Mouse (Mus musculus) heart, embryonic 13.5 days (tissue): Measurements from ENCODE around the gene Dock1. TPM values are rescaled to one million over a fixed set of nuclear protein-coding genes. Genes with fewer than 3 reads are reported as not detected.

Experiments
- ATAC-seq: fragments of 200-750 bp; cut with Nextera tagmentation; 2 replicates; pipeline ENCODE4 v1.8.0; 2017; ENCODE audit warnings: moderate TSS enrichment; ENCODE audit not compliant: insufficient number of reproducible peaks, low FRiP score, low TSS enrichment; ENCODE audit errors: extremely low read depth
- H3K27ac ChIP-seq: fragments of 300-500 bp; sonication (generic); replicated peaks from 2 replicates; pipeline ENCODE4 v1.5.1; 2015; ENCODE audit warnings: moderate library complexity, mild to moderate bottlenecking, inconsistent platforms
- H3K27me3 ChIP-seq: fragments of 300-500 bp; sonication (generic); replicated peaks from 2 replicates; pipeline ENCODE4 v1.6.1; 2015; ENCODE audit warnings: mild to moderate bottlenecking, inconsistent platforms
- H3K36me3 ChIP-seq: fragments of 300-500 bp; sonication (generic); 2 replicates; pipeline ENCODE4 v1.6.1; 2015; ENCODE audit warnings: mild to moderate bottlenecking, inconsistent platforms
- H3K4me1 ChIP-seq: fragments of 300-500 bp; sonication (generic); 2 replicates; pipeline ENCODE4 v1.6.1; 2015; ENCODE audit warnings: inconsistent platforms
- H3K4me2 ChIP-seq: fragments of 300-500 bp; sonication (generic); 2 replicates; pipeline ENCODE4 v1.6.1; 2015; ENCODE audit warnings: inconsistent platforms, mild to moderate bottlenecking, moderate library complexity
- H3K4me3 ChIP-seq: fragments of 300-500 bp; sonication (generic); 2 replicates; pipeline ENCODE4 v1.5.1; 2015; ENCODE audit warnings: moderate library complexity, mild to moderate bottlenecking, inconsistent platforms
- H3K9ac ChIP-seq: fragments of 300-500 bp; sonication (generic); 2 replicates; pipeline ENCODE4 v1.6.1; 2015; ENCODE audit warnings: inconsistent platforms, mild to moderate bottlenecking, moderate library complexity
- H3K9me3 ChIP-seq: fragments of 300-500 bp; sonication (generic); 2 replicates; pipeline ENCODE4 v1.6.1; 2016; ENCODE audit warnings: inconsistent platforms
- WGBS: fragments of 180-500 bp; shearing (Covaris S2); methylation state at CpG from one replicate; pipeline ENCODE4 v1.1.7; 2015; ENCODE audit warnings: mixed read lengths; 5-methylcytosine and 5-hydroxymethylcytosine counted together
- polyA plus RNA-seq: library from polyadenylated mRNA; unstranded; fragments of >200 nt; fragmentation: Nextera tagmentation; extraction: Ambion mirVana; gene quantifications from 2 replicates; pipeline ENCODE4 v1.2.1, GENCODE M21; 2015

The Dock1 gene
- 19.1 and 19.8 TPM in 2 replicates for polyA plus RNA-seq

DNA sequence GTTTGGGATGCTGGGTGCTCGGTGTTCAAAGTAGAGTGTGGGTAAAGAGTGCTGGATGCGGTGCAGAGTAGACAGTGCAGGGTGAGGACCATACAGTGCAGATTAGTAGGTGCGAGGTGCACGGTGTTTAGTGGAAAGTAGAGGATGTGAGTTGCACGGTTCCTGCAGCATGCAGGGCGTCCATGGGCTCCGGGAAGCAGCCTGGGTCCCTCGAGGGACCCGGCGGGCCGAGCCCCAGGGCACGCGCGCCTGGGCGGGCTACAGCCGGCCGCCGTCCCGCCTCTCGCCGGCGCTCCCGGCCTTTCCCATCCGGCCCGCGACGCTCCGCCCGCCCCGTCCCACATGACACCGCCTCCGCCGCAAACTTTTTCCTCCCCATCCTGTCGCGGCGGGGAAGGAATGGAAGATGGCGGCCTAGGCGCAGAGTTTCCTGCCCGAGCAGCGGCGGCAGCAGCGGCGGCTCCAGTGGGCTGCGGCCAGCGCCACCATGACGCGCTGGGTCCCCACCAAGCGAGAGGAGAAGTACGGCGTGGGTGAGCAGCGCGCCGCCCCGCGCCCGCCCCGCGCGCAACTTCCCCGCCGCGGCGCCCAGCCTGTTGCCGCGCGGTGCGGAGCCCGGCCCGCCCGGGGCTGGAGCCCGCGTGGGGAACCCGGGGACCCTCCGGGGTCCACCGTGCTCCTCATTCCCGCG lies at the start of gene Dock1:
Gene Dock1 (plus strand): TSS at position 343 of the 691 bp plus-strand sequence.
- peak; percentile 66; the same call in 1 of the 2 replicates for ATAC-seq
- Histone ChIP-seq H3K36me3 (no peaks in the 10 kb centered on the region), H3K4me3 (peak within 1 kb of the TSS; percentile 89), H3K4me2 (peak within 1 kb of the TSS; percentile 79), H3K27me3 (no peaks in the 10 kb centered on the region), H3K27ac (peak within 1 kb of the TSS; percentile 89), H3K9ac (peak within 1 kb of the TSS; percentile 96), H3K9me3 (no peaks in the 10 kb centered on the region), H3K4me1 (peaks cover 46% of the 10 kb centered on the region)
- 2% methylated on average over 75 of the region's 77 CpGs for WGBS

DNA sequence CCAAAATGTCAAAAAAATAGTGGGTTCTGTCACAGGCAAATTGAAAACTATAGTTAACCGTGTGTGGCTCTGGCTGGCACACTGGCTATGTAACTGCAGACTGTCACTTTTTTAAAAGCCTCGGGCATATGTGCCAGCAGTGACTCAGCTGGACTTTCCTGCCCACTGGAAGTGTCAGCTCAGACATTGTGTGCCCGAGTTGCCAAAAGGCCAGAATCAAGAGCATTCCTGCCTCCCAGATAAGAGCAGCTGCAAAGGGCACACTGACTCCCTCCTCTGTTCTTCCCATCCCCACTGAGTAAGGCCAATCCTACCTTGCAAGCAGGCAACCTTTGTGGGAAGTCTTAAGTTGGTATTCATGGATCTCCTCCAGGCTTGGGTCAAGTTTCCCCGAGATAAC lies 42.5 kb upstream of the Dock1 start:
- H3K9ac ChIP-seq: no peak overlapping the region
- H3K4me2 ChIP-seq: no peak overlapping the region
- no peaks in the 10 kb centered on the region for H3K36me3 ChIP-seq
- ATAC-seq: no peak
- no peak overlapping the region for H3K4me3 ChIP-seq
- no peak overlapping the region for H3K27ac ChIP-seq
- no peaks in the 10 kb centered on the region for H3K4me1 ChIP-seq
- H3K27me3 ChIP-seq: no peaks in the 10 kb centered on the region
- no peaks in the 10 kb centered on the region for H3K9me3 ChIP-seq
- 57% methylated on average over 4 of the region's 4 CpGs for WGBS

DNA sequence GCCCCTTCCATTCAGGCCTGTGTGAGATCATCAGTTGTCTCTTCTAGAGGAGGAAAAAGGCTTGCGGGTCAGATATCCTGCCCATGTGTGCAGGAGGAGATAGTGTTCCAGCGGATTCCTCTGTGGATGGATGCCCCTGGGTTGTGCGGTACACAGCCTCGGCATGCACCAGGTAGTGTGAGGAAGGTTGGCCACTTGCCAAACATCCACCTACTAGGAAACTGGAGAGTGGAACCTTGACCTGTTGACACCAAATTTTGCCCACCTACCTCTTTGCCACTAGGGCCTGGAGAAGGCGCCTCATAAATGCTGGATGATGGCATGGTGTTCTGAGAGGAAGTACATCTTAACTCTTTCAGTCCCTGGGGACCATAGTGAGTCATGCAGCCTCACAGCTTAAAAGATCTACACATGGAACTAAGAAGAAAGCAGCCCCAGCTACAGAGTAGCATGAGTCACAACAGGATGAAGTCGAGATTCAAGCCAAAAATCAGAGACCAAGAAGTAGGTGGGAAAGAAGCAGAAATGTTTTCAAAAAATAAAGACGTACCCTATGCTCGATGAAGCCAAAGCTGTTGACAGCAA lies 20.1 kb upstream of the Dock1 start:
- Histone ChIP-seq H3K4me3 (no peak overlapping the region), H3K9ac (no peak overlapping the region), H3K27me3 (no peaks in the 10 kb centered on the region; the same call in 1 of the 2 replicates), H3K4me2 (no peak overlapping the region), H3K36me3 (no peaks in the 10 kb centered on the region), H3K4me1 (no peaks in the 10 kb centered on the region), H3K9me3 (no peaks in the 10 kb centered on the region), H3K27ac (no peak overlapping the region)
- no peak for ATAC-seq
- 64% methylated on average over 8 of the region's 8 CpGs for WGBS

DNA sequence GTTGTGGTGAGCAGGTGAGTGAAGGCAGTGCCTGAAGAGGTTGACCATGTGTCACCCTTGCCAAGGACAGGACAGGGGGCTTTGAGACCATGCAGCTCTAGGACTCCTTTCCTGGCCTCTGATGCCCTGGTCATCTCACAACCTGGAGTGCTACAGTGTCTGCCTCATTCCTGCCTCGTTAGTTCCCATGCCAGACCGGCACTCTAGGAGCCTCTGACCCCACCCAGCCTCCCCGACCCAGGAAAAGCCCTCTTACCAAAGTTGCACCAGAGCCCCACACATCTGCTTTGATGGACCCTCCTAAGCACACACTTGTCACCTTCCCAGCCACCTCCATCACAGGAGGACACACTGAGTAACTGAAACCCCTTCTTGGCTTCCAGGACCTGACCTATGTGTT lies 19.4 kb upstream of the Dock1 start:
- no peak for ATAC-seq
- Histone ChIP-seq H3K9ac (no peak overlapping the region), H3K4me1 (no peaks in the 10 kb centered on the region), H3K27ac (no peak overlapping the region), H3K4me2 (no peak overlapping the region), H3K9me3 (no peaks in the 10 kb centered on the region), H3K36me3 (no peaks in the 10 kb centered on the region), H3K4me3 (no peak overlapping the region), H3K27me3 (no peaks in the 10 kb centered on the region; the same call in 1 of the 2 replicates)
- WGBS: 57% methylated on average over 3 of the region's 3 CpGs

DNA sequence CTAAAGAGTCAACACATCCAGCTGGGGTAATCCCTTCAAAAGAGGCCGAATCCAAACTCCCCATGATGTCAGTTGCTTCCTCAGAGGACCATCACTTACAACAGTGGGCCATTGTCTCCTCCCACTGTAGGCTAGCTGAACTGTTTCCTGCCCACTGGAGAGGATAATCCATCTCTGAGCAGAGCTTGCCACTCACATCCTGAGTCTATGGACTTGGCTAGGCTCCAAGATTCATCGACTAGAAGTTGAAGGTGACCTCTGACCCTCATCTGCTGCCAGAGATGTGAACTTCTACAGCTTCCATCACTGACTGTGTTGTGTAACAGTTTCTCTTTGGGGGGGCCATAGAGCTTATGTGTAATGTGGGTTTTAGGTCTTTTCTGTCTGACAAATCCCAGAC lies 7.2 kb upstream of the Dock1 start:
- H3K36me3 ChIP-seq: no peaks in the 10 kb centered on the region
- H3K9me3 ChIP-seq: peaks cover 7% of the 10 kb centered on the region

DNA sequence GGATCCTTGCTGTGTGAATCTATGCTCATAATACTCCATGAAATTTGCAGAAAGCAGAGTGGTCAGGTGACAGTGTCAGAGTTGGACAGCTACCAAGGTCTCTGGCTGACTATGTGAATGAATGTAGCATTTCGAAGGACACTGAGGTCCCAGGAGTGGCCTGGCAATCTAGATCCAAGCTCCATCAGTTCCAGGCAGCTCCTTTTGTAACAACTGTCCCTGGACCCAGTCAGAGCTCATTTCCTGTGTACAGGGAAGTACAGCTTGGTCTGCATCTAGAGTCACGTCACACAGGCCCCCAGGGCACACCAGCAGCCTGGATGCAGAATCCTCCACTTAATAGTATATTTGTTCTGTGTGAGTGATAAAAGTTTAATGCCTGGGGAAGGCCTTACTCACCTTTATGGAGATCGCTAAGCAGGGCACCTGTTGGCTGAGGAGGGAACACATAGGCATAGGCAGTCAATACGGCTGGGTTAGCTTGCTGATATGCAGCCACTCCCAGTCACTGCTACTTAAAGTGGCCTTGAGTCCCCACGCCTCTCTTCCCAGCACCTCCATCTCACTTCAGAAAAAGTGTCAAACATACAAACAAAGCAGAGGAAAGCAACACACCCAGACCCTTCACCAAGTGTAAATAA lies 4.7 kb upstream of the Dock1 start:
- H3K27me3 ChIP-seq: no peaks in the 10 kb centered on the region
- no peak overlapping the region for H3K4me2 ChIP-seq
- 62% methylated on average over 5 of the region's 5 CpGs for WGBS
- H3K9ac ChIP-seq: no peak overlapping the region
- H3K4me3 ChIP-seq: no peak overlapping the region
- no peaks in the 10 kb centered on the region for H3K9me3 ChIP-seq
- no peak overlapping the region for H3K27ac ChIP-seq
- H3K36me3 ChIP-seq: no peaks in the 10 kb centered on the region
- H3K4me1 ChIP-seq: peaks cover 14% of the 10 kb centered on the region
- no peak for ATAC-seq

More for the DNA sequence above, 7.2 kb upstream of the Dock1 start:
- H3K27me3 ChIP-seq: no peaks in the 10 kb centered on the region
- no peak for ATAC-seq
- H3K27ac ChIP-seq: no peak overlapping the region
- H3K4me1 ChIP-seq: peaks cover 6% of the 10 kb centered on the region; the same call in 1 of the 2 replicates
- H3K4me2 ChIP-seq: no peak overlapping the region
- no peak overlapping the region for H3K9ac ChIP-seq
- no peak overlapping the region for H3K4me3 ChIP-seq
- WGBS: 14% methylated on average over 2 of the region's 2 CpGs

DNA sequence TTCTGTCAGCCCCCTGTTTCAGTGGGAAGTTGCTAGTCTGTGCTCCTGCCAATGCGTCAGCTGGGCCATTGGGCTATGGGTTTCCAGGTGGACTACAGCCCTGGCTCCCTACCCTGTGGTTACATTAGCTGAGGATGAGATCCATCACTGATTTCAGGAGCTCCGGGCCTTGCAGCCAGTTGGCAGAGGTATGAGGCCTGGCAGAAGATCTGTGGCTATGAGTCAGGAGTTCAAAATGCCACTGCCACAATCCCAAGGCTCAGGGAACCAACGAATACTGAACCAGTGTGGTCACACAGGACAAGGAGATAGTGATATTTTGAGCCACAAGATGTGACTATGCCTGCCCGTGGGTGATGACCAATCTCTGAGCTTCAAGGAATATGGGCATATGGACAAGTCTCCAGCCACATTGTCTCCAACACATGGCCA lies 3.2 kb upstream of the Dock1 start:
- Histone ChIP-seq H3K27ac (no peak overlapping the region), H3K9me3 (no peaks in the 10 kb centered on the region), H3K4me3 (no peak overlapping the region), H3K36me3 (no peaks in the 10 kb centered on the region), H3K4me2 (no peak overlapping the region), H3K9ac (no peak overlapping the region), H3K4me1 (peaks cover 26% of the 10 kb centered on the region), H3K27me3 (no peaks in the 10 kb centered on the region)
- WGBS: 76% methylated on average over 4 of the region's 4 CpGs
- ATAC-seq: no peak

DNA sequence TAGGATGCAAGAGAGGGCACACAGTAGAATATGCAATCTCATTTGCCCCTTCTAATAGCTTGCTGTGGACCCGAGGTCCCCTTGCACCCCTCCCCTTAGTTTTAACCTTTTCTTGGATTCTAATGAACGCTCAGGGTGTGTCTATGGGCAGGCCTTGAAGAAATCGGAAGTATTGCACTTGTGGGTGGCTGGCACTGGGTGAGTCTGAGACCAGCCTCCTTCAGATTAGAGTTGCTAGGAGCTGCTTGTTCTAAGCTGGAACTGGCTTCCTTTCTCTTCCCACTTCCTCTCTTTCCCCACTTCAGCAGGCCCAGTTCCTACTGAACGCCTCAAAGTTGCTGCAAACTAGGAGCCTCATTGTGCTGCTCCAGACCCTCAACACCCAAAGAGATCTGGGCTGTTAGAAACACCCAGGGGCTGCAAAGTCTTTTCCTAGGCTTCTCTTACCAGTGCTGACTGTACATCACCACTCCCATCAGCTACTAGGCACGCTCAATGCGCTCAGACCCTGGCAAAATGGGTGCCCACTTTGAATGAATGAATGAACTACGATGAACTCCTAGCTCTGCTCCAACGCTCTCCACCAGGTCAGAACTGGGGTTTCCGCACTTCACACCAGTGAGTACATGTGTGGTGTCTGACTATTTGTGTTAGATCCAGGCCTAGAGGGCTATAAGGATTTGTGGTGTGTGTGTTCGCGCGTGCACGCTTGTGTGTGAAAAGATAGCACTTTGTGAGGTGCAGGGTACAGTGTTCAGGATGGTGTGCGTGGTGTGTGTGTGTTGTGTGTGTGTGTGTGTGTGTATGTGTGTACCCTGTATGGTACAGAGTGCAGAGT lies 761 bp upstream of the Dock1 start:
- Histone ChIP-seq H3K4me2 (peak overlapping the region; percentile 79), H3K9ac (peak overlapping the region; percentile 96), H3K27ac (peak overlapping the region; percentile 89), H3K36me3 (no peaks in the 10 kb centered on the region), H3K4me3 (peak overlapping the region; percentile 89), H3K9me3 (no peaks in the 10 kb centered on the region), H3K27me3 (no peaks in the 10 kb centered on the region), H3K4me1 (peaks cover 41% of the 10 kb centered on the region)
- ATAC-seq: no peak
- WGBS: 81% methylated on average over 14 of the region's 14 CpGs

DNA sequence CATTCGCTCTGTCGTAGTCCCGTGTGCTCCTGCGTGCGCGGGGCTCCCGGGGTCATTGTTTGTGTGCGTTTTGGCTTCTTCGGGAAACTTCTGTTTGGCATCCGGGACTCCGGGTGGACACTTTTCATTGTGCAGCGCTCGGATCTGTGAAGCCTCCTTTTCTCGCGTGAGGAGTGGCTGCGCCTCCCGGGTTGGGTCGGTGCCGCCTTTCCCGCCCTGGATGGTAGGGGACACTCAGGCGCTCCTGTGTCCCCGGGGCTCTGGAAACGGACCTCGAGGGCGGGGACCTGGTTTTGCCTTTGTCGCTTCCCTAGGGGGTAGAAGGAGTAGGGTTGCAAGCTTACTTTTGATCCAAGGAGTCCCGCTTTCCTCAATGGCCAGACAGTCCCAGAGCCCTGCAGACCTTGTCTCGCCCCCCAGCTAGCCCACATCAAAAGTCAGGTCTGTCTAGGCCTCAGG lies 578 bp downstream of the Dock1 start:
- Histone ChIP-seq H3K9me3 (no peaks in the 10 kb centered on the region), H3K27me3 (no peaks in the 10 kb centered on the region), H3K4me1 (peaks cover 46% of the 10 kb centered on the region), H3K9ac (peak overlapping the region; percentile 96), H3K36me3 (no peaks in the 10 kb centered on the region), H3K4me2 (peak overlapping the region; percentile 79), H3K4me3 (peak overlapping the region; percentile 89), H3K27ac (peak overlapping the region; percentile 89)
- 1% methylated on average over 28 of the region's 28 CpGs for WGBS
- ATAC-seq: peak; percentile 14; the same call in 1 of the 2 replicates

DNA sequence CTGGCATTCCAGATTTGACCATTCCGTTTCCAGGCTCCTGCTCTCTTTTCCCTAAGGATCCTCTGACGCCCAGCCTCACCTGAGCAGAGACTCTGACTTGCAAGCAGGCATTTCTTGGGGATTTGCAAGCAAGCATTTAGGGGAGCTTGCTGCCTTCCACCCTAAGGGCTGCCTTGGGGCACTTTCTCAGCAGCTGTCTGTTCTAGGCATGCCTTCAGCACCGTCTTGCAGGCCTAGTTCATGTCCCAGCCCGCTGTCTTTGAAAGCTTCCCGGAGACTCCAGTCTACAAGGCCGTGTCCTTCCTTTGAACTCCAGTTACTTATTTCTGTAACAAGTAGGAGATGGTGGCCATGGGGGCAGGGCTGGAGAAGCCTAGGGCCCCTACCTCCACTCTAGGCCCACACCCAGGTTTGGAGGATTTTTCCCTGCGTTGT lies 1.0 kb downstream of the Dock1 start:
- no peaks in the 10 kb centered on the region for H3K9me3 ChIP-seq
- H3K4me1 ChIP-seq: peaks cover 46% of the 10 kb centered on the region
- H3K27ac ChIP-seq: peak overlapping the region; percentile 89
- 23% methylated on average over 7 of the region's 7 CpGs for WGBS
- H3K36me3 ChIP-seq: no peaks in the 10 kb centered on the region
- peak overlapping the region; percentile 96 for H3K9ac ChIP-seq
- no peak for ATAC-seq
- peak overlapping the region; percentile 89 for H3K4me3 ChIP-seq
- H3K4me2 ChIP-seq: peak overlapping the region; percentile 79
- no peaks in the 10 kb centered on the region for H3K27me3 ChIP-seq

DNA sequence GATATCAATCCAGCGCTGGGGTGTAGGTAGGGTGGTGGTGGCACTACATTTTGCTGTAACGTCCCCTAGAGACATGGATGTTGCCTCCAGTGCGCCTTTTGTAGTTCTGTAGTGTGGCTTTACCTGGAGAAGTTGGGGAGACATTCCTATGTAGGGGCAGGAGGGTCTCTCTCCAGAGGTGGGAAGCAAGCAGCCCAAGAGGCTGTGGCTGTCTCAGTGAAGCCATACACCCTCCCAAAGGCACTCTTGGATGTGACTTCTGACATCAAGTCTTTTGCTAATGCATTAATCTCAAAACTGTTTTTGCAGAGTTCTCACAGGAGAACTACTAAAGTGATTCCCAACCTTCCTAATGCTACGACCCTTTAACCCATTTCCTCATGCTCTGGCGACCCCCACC lies 2.7 kb downstream of the Dock1 start:
- WGBS: 67% methylated on average over 5 of the region's 5 CpGs
- Histone ChIP-seq H3K27me3 (no peaks in the 10 kb centered on the region), H3K4me2 (0 out of 2 replicates have a peak overlapping the region, but pooled peaks have one; percentile 79), H3K4me1 (peaks cover 58% of the 10 kb centered on the region), H3K9me3 (no peaks in the 10 kb centered on the region), H3K27ac (no peak overlapping the region), H3K36me3 (no peaks in the 10 kb centered on the region), H3K9ac (peak overlapping the region; percentile 47; the same call in 1 of the 2 replicates), H3K4me3 (no peak overlapping the region)
- no peak for ATAC-seq
